Mouse (Mus musculus) cerebellum, postnatal 14 days (tissue): ENCODE measurements at regions not wholly inside any gene's neighbourhood (a gene's known extent, or its start where the extent isn't known, plus 50 kb on each side); places are given as distances from the start of the nearest gene placed in this dataset.
"Not testable (repeated sequence)": the region's sequence is repeated elsewhere in the genome, so short reads cannot be mapped to it uniquely, and the experiment has no call there.

Source experiments
- DNase-seq, 2 experiments: peaks; one replicate each; pipeline ENCODE4 v3.0.0; 2021; ENCODE audit warnings: mixed read lengths in 2 of 2

GRCm38 (mm10) chr4:22787866-22788265 lies 299.7 kb upstream of the Pou3f2 start:
- no peak for DNase-seq

GRCm38 (mm10) chr4:22763026-22763425 lies 274.9 kb upstream of the Pou3f2 start:
- DNase-seq = not testable (repeated sequence)
